ENCODE assay signal across 9 mouse cellular contexts in the genomic region with DNA sequence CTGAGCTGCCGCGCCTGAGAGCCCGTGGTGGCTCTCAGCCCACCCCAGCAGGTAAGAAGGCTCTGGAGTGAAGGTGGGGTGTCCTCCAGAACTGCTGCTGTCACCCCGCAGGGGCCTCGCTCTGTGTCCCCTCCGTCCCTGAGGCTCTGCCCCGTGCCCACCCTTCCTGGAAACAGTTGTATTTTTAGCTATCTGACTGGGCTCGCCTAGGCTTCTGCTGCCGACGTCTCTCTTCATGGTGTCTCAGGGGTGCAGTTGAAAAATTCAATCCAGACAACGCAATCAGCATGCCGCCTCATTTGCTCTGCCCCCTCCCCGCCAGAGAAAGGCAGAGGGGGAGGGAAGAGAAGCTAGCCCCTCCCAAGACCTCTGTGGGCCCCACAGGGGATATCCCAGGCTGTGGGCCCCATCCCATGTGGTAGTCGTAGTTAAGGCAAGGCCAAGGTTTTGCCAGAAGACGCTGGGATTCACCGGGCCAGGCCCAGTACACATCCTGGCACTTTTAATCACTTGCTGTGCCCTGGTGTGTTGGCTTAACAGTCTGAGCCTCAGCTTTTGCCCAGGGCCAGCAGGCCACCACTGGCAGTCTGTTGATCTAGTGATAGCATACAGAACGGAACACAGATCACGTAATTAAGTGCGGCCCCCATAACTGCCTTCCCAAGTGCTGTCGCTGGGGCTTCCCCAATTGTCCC. TPM values are rescaled to one million over a fixed set of nuclear protein-coding genes. Genes with fewer than 3 reads are reported as not detected.
DNase-seq lines count a peak whose midpoint lies in the region; ATAC-seq and TF ChIP-seq lines count a peak whose summit lies in the region.
"Had no signal": no experiment of that assay in that cellular context is flagged by ENCODE, and none has a peak within 500 bp of the region (broad histone marks: within the 10 kb centered on the region; RNA-seq: fewer than 3 reads in every experiment).

No protein-coding gene starts in this region.

- peak overlapping the region; percentile 39 for H3K4me2 ChIP-seq in heart, postnatal 0 days (ENCODE audit: low read depth, low read length)

- intact Hi-C loops in heart, adult 2 months (cut with DNase I): no loop called here
- intact Hi-C loops in heart, postnatal 25 days (cut with DNase I): no loop called here

- TF ChIP-seq EP300 in heart, adult 2 months (IDR thresholded peaks at IDR 0.05; ENCODE audit: insufficient read depth, low read depth, low read length): no peak
- TF ChIP-seq EP300 in heart, postnatal 0 days (IDR thresholded peaks at IDR 0.05; ENCODE audit: low read depth): no peak

- peak; percentile 35 for ATAC-seq in heart, postnatal 0 days (ENCODE audit: insufficient read depth, low read depth)

- H3K9me3 ChIP-seq in embryonic facial prominence, embryonic 10.5 days: no peaks in the 10 kb centered on the region
- no peaks in the 10 kb centered on the region for H3K9me3 ChIP-seq in heart, postnatal 0 days (replicated peaks; ENCODE audit: control insufficient read depth, low read length)
- H3K9me3 ChIP-seq in midbrain, embryonic 10.5 days (replicated peaks): no peaks in the 10 kb centered on the region

- H3K79me2 ChIP-seq in heart, adult 2 months (replicated peaks; ENCODE audit: control insufficient read depth, insufficient read depth, low read length): peaks cover 6% of the 10 kb centered on the region

- no peak overlapping the region for H3K4me3 ChIP-seq in heart, adult 2 months
- peak overlapping the region; percentile 30; the same call in 1 of the 2 replicates for H3K4me3 ChIP-seq in embryonic facial prominence, embryonic 10.5 days
- H3K4me3 ChIP-seq in heart, postnatal 0 days (ENCODE audit: low read depth, low read length): peak overlapping the region; percentile 14
- peak overlapping the region; percentile 18; the same call in 1 of the 2 replicates for H3K4me3 ChIP-seq in midbrain, embryonic 10.5 days

- no peak for TF ChIP-seq POLR2A in heart, adult 2 months (IDR thresholded peaks at IDR 0.05; ENCODE audit: insufficient read depth, low read depth, low read length)

- no peak for TF ChIP-seq CTCF in heart, adult 2 months (IDR thresholded peaks at IDR 0.05)
- no peak for TF ChIP-seq CTCF in heart, postnatal 0 days (IDR thresholded peaks at IDR 0.05; ENCODE audit: low read depth)

- peaks cover 2% of the 10 kb centered on the region; the same call in 1 of the 2 replicates for H3K4me1 ChIP-seq in heart, adult 2 months (ENCODE audit: control insufficient read depth, insufficient read depth, low read length)
- peaks cover 100% of the 10 kb centered on the region for H3K4me1 ChIP-seq in embryonic facial prominence, embryonic 10.5 days
- peaks cover 62% of the 10 kb centered on the region for H3K4me1 ChIP-seq in heart, postnatal 0 days (ENCODE audit: control insufficient read depth, insufficient read depth)
- peaks cover 100% of the 10 kb centered on the region for H3K4me1 ChIP-seq in midbrain, embryonic 10.5 days

- WGBS in heart, adult 2 months: 46% methylated on average over 20 of the region's 20 CpGs
- WGBS in embryonic facial prominence, embryonic 10.5 days: 58% methylated on average over 20 of the region's 20 CpGs
- WGBS in heart, postnatal 0 days: 31% methylated on average over 20 of the region's 20 CpGs
- WGBS in midbrain, embryonic 10.5 days: 66% methylated on average over 20 of the region's 20 CpGs

- H3K27ac ChIP-seq in heart, adult 2 months: peak overlapping the region; percentile 76
- peak overlapping the region; percentile 77 for H3K27ac ChIP-seq in embryonic facial prominence, embryonic 10.5 days (replicated peaks)
- peak overlapping the region; percentile 94 for H3K27ac ChIP-seq in heart, postnatal 0 days (ENCODE audit: low read depth)
- H3K27ac ChIP-seq in midbrain, embryonic 10.5 days (replicated peaks): peak overlapping the region; percentile 84
- H3K27ac ChIP-seq: macrophage had no signal

- H3K27me3 ChIP-seq in heart, adult 2 months (ENCODE audit: control insufficient read depth, insufficient read depth, low read length): no peaks in the 10 kb centered on the region
- no peaks in the 10 kb centered on the region for H3K27me3 ChIP-seq in embryonic facial prominence, embryonic 10.5 days (replicated peaks; ENCODE audit: low read depth, poor library complexity, severe bottlenecking)
- H3K27me3 ChIP-seq in heart, postnatal 0 days (ENCODE audit: control insufficient read depth, insufficient read depth, low read length): no peaks in the 10 kb centered on the region
- H3K27me3 ChIP-seq in midbrain, embryonic 10.5 days (ENCODE audit: low read depth, poor library complexity, severe bottlenecking): peaks cover 7% of the 10 kb centered on the region; the same call in 1 of the 2 replicates

- peak overlapping the region; percentile 19 for H3K9ac ChIP-seq in heart, adult 2 months (ENCODE audit: low read depth, low read length)
- peak overlapping the region; percentile 49 for H3K9ac ChIP-seq in heart, postnatal 0 days (replicated peaks; ENCODE audit: low read depth, low read length)

- H3K36me3 ChIP-seq in heart, adult 2 months (ENCODE audit: control insufficient read depth, insufficient read depth, low read length): no peaks in the 10 kb centered on the region
- peaks cover 44% of the 10 kb centered on the region for H3K36me3 ChIP-seq in embryonic facial prominence, embryonic 10.5 days (replicated peaks)
- peaks cover 6% of the 10 kb centered on the region; the same call in 1 of the 2 replicates for H3K36me3 ChIP-seq in heart, postnatal 0 days (replicated peaks; ENCODE audit: control insufficient read depth, insufficient read depth, low read length)
- peaks cover 56% of the 10 kb centered on the region for H3K36me3 ChIP-seq in midbrain, embryonic 10.5 days

- DNase-seq in heart, adult 2 months: no peak
- no peak for DNase-seq in heart, postnatal 25 days (ENCODE audit: low spot score)
- DNase-seq in embryonic facial prominence, embryonic 10.5 days (ENCODE audit: low spot score): no peak
- DNase-seq in heart, postnatal 0 days (ENCODE audit: low spot score): peak; percentile 79
- DNase-seq in midbrain, embryonic 10.5 days (ENCODE audit: low spot score): no peak
- DNase-seq in testis, postnatal 14 days (ENCODE audit: low spot score): no peak
- no peak for DNase-seq in embryo, embryonic 9.5 days (ENCODE audit: extremely low spot score)
- DNase-seq in layer of hippocampus, adult 9-10 months (ENCODE audit: low spot score): no peak

RNA-seq across cellular contexts. Expression of gene Gins2, which starts 32.8 kb away (rescaled TPM):
- total RNA-seq in heart, adult 2 months (2021): 1 to 10 TPM; 1.1 to 1.5 TPM
- polyA plus RNA-seq in heart, adult 2 months (2012; rRNA removed): 1.3 and 1.4 TPM in 2 replicates
- 1 to 10 TPM; 1.2 to 1.5 TPM for total RNA-seq in heart, postnatal 25 days (2021)
- polyA plus RNA-seq in embryonic facial prominence, embryonic 10.5 days (2016; fragmentation: Nextera tagmentation; extraction: Ambion mirVana): 156 TPM in 2 replicates
- total RNA-seq in heart, postnatal 0 days (2014; rRNA removed; ENCODE audit: low replicate concordance): 29.8 and 52.1 TPM in 2 replicates
- polyA plus RNA-seq in heart, postnatal 0 days (2015; fragmentation: Nextera tagmentation; extraction: Ambion mirVana): 19.3 and 23.8 TPM in 2 replicates
- polyA plus RNA-seq in midbrain, embryonic 10.5 days (2016; fragmentation: Nextera tagmentation; extraction: Ambion mirVana): 162 and 192 TPM in 2 replicates
